Mouse (Mus musculus): ENCODE measurements at regions not wholly inside any gene's neighbourhood (a gene's known extent, or its start where the extent isn't known, plus 50 kb on each side); places are given as distances from the start of the nearest gene placed in this dataset.

- Histone ChIP-seq H3K27me3 (ENCODE audit: control insufficient read depth, insufficient read depth, low read length) (no peaks in the 10 kb centered on the region), H3K4me1 (replicated peaks; ENCODE audit: control insufficient read depth in 2 of 2, insufficient read depth in 2 of 2, low read length in 1 of 2) (no peaks in the 10 kb centered on the region), H3K9ac (replicated peaks) (no peak overlapping the region), H3K4me2 (ENCODE audit: low read depth) (no peak overlapping the region), H3K4me3 (ENCODE audit: insufficient read depth in 1 of 2, low read depth in 2 of 2, low read length in 2 of 2) (no peak overlapping the region), H3K27ac (no peak overlapping the region), H3K9me3 (ENCODE audit: control insufficient read depth, low read length) (no peaks in the 10 kb centered on the region), H3K36me3 (replicated peaks; ENCODE audit: control insufficient read depth, insufficient read depth, low read depth) (no peaks in the 10 kb centered on the region)
- 44% methylated on average over 3 of the region's 3 CpGs for WGBS (ENCODE audit: insufficient replicate concordance)
- TF ChIP-seq CTCF (IDR thresholded peaks at IDR 0.05; ENCODE audit: low read depth): no peak
- TF ChIP-seq EP300 (IDR thresholded peaks at IDR 0.05; ENCODE audit: low read depth): no peak
- no peak for DNase-seq (ENCODE audit: low read depth in 3 of 3, low spot score in 3 of 3)
- no peak for ATAC-seq (ENCODE audit: insufficient read depth)
Measured at GRCm38 (mm10) chr11:111379842-111380241, 313.9 kb downstream of the Kcnj2 start.

GRCm38 (mm10) chr11:111398706-111399105, 332.7 kb downstream of the Kcnj2 start:
- Histone ChIP-seq H3K36me3 (replicated peaks; ENCODE audit: control insufficient read depth, insufficient read depth, low read depth) (no peaks in the 10 kb centered on the region), H3K4me1 (replicated peaks; ENCODE audit: control insufficient read depth in 2 of 2, insufficient read depth in 2 of 2, low read length in 1 of 2) (no peaks in the 10 kb centered on the region), H3K27me3 (ENCODE audit: control insufficient read depth, insufficient read depth, low read length) (no peaks in the 10 kb centered on the region), H3K4me3 (ENCODE audit: insufficient read depth in 1 of 2, low read depth in 2 of 2, low read length in 2 of 2) (no peak overlapping the region), H3K4me2 (ENCODE audit: low read depth) (no peak overlapping the region), H3K9ac (replicated peaks) (no peak overlapping the region), H3K9me3 (ENCODE audit: control insufficient read depth, low read length) (no peaks in the 10 kb centered on the region), H3K27ac (no peak overlapping the region)
- WGBS (ENCODE audit: insufficient replicate concordance): 39% methylated on average over 1 of the region's 1 CpGs
- DNase-seq (ENCODE audit: low read depth in 3 of 3, low spot score in 3 of 3): no peak
- TF ChIP-seq EP300 (IDR thresholded peaks at IDR 0.05; ENCODE audit: low read depth): no peak
- no peak for TF ChIP-seq CTCF (IDR thresholded peaks at IDR 0.05; ENCODE audit: low read depth)
- ATAC-seq (ENCODE audit: insufficient read depth): no peak

- no peak for DNase-seq (ENCODE audit: low read depth in 3 of 3, low spot score in 3 of 3)
- Histone ChIP-seq H3K36me3 (replicated peaks; ENCODE audit: control insufficient read depth, insufficient read depth, low read depth) (no peaks in the 10 kb centered on the region), H3K4me3 (ENCODE audit: insufficient read depth in 1 of 2, low read depth in 2 of 2, low read length in 2 of 2) (no peak overlapping the region), H3K27me3 (ENCODE audit: control insufficient read depth, insufficient read depth, low read length) (no peaks in the 10 kb centered on the region), H3K9ac (replicated peaks) (no peak overlapping the region), H3K27ac (no peak overlapping the region), H3K9me3 (ENCODE audit: control insufficient read depth, low read length) (no peaks in the 10 kb centered on the region), H3K4me1 (replicated peaks; ENCODE audit: control insufficient read depth in 2 of 2, insufficient read depth in 2 of 2, low read length in 1 of 2) (no peaks in the 10 kb centered on the region), H3K4me2 (ENCODE audit: low read depth) (no peak overlapping the region)
- ATAC-seq (ENCODE audit: insufficient read depth): no peak
- WGBS (ENCODE audit: insufficient replicate concordance): 63% methylated on average over 2 of the region's 2 CpGs
- TF ChIP-seq EP300 (IDR thresholded peaks at IDR 0.05; ENCODE audit: low read depth) (no peak), CTCF (IDR thresholded peaks at IDR 0.05; ENCODE audit: low read depth) (no peak)
Measured at GRCm38 (mm10) chr11:111409266-111409665, 343.3 kb downstream of the Kcnj2 start.

- ATAC-seq (ENCODE audit: insufficient read depth) (no peak), DNase-seq (ENCODE audit: low read depth in 3 of 3, low spot score in 3 of 3) (no peak)
- Histone ChIP-seq H3K4me1 (replicated peaks; ENCODE audit: control insufficient read depth in 2 of 2, insufficient read depth in 2 of 2, low read length in 1 of 2) (no peaks in the 10 kb centered on the region), H3K4me3 (ENCODE audit: insufficient read depth in 1 of 2, low read depth in 2 of 2, low read length in 2 of 2) (no peak overlapping the region), H3K27ac (no peak overlapping the region), H3K4me2 (ENCODE audit: low read depth) (no peak overlapping the region), H3K9me3 (ENCODE audit: control insufficient read depth, low read length) (no peaks in the 10 kb centered on the region), H3K36me3 (replicated peaks; ENCODE audit: control insufficient read depth, insufficient read depth, low read depth) (no peaks in the 10 kb centered on the region), H3K9ac (replicated peaks) (no peak overlapping the region), H3K27me3 (ENCODE audit: control insufficient read depth, insufficient read depth, low read length) (no peaks in the 10 kb centered on the region)
- WGBS (ENCODE audit: insufficient replicate concordance): 55% methylated on average over 4 of the region's 4 CpGs
- no peak for TF ChIP-seq EP300 (IDR thresholded peaks at IDR 0.05; ENCODE audit: low read depth)
- TF ChIP-seq CTCF (IDR thresholded peaks at IDR 0.05; ENCODE audit: low read depth): no peak
Measured at GRCm38 (mm10) chr11:111424871-111425270, 358.9 kb downstream of the Kcnj2 start.

GRCm38 (mm10) chr11:111426715-111427114, 360.8 kb downstream of the Kcnj2 start:
- WGBS (ENCODE audit: insufficient replicate concordance): 33% methylated on average over 4 of the region's 4 CpGs
- no peaks in the 10 kb centered on the region for H3K27me3 ChIP-seq (ENCODE audit: control insufficient read depth, insufficient read depth, low read length)
- no peaks in the 10 kb centered on the region for H3K9me3 ChIP-seq (ENCODE audit: control insufficient read depth, low read length)
- TF ChIP-seq EP300 (IDR thresholded peaks at IDR 0.05; ENCODE audit: low read depth): no peak
- TF ChIP-seq CTCF (IDR thresholded peaks at IDR 0.05; ENCODE audit: low read depth): no peak
- no peaks in the 10 kb centered on the region for H3K4me1 ChIP-seq (replicated peaks; ENCODE audit: control insufficient read depth in 2 of 2, insufficient read depth in 2 of 2, low read length in 1 of 2)
- no peak overlapping the region for H3K9ac ChIP-seq (replicated peaks)
- ATAC-seq (ENCODE audit: insufficient read depth): no peak
- no peak for DNase-seq (ENCODE audit: low read depth in 3 of 3, low spot score in 3 of 3)
- H3K4me3 ChIP-seq (ENCODE audit: insufficient read depth in 1 of 2, low read depth in 2 of 2, low read length in 2 of 2): no peak overlapping the region
- no peak overlapping the region for H3K27ac ChIP-seq
- no peaks in the 10 kb centered on the region for H3K36me3 ChIP-seq (replicated peaks; ENCODE audit: control insufficient read depth, insufficient read depth, low read depth)
- no peak overlapping the region for H3K4me2 ChIP-seq (ENCODE audit: low read depth)

Measured in liver, embryonic 14.5 days (tissue).